Mouse (Mus musculus): ENCODE results near the gene Olfr397. TPM values are rescaled to one million over a fixed set of nuclear protein-coding genes. Genes with fewer than 3 reads are reported as not detected.

The Olfr397 gene
- polyA plus RNA-seq (2012; fragmentation: generic; extraction: Trizol): not detected

DNA sequence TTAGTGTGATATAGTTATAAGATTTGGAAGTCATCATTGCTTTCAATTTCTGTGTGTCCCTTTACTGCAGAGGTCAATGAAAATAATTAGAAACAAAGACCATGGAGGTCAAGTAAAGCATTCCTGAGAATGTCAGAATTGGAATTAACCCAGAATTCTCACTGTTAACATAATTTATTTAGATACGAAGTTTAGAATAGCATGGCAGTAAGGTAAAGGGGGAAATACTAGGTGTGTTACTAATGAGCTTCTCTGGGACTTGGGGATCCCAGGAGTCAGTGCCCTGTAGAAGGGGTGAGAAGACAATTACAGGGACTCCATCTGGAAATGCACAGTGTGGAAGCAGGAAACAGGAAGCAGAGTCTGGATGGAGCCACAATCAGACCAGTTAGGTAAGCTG, at the start of gene Olfr397:
Gene Olfr397, plus strand, starts transcription at position 301 of the 400 bp plus-strand sequence.

GRCm38 (mm10) chr11:73936377-73936776, 24.2 kb upstream of the Olfr397 start, which contains the start of gene Olfr23:
Gene Olfr23 (plus strand): TSS chr11:73936677.

DNA sequence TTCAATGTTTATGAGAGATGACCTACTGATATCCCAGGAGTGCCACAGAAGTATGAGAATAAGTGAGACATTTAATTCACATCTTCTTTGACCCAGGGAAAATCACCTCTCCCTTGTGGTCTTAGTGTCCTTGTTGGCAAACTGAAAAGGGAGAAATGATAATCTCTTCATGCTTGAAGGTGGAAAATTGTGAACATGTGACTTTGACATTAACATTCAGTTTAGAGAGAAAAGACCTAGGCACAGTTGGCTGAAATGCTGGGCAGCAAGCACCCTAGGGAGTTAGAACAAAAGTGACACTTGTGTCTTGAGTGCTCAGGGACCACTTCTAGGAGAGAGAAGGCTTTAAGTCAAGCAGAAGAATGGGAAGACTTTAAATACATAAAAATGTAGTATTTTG, 29.7 kb downstream of the Olfr397 start, which contains the start of gene Olfr398:
Gene Olfr398, minus strand, starts transcription at position 101 of the 400 bp plus-strand sequence.

Other genes with a start within 250 kb of the Olfr397 start
- gene Olfr389, start 180.1 kb upstream of the Olfr397 start, polyA plus RNA-seq (2012; fragmentation: generic; extraction: Trizol): not detected
- gene Olfr390, start 177.9 kb upstream of the Olfr397 start, polyA plus RNA-seq (2012; fragmentation: generic; extraction: Trizol): not detected
- gene Olfr391-ps, start 157.8 kb upstream of the Olfr397 start, polyA plus RNA-seq (2012; fragmentation: generic; extraction: Trizol): not detected
- not detected for gene Olfr392, start 143.8 kb upstream of the Olfr397 start, polyA plus RNA-seq (2012; fragmentation: generic; extraction: Trizol)
- gene Olfr393, start 109.4 kb upstream of the Olfr397 start, polyA plus RNA-seq (2012; fragmentation: generic; extraction: Trizol): not detected
- not detected for gene Olfr394, start 70.0 kb upstream of the Olfr397 start, polyA plus RNA-seq (2012; fragmentation: generic; extraction: Trizol)
- gene Olfr395, start 51.5 kb upstream of the Olfr397 start, polyA plus RNA-seq (2012; fragmentation: generic; extraction: Trizol): not detected
- not detected for gene Olfr23, start 24.1 kb upstream of the Olfr397 start, polyA plus RNA-seq (2012; fragmentation: generic; extraction: Trizol)
- not detected for gene Olfr398, start 29.6 kb downstream of the Olfr397 start, polyA plus RNA-seq (2012; fragmentation: generic; extraction: Trizol)
- gene Olfr139, start 95.7 kb downstream of the Olfr397 start, polyA plus RNA-seq (2012; fragmentation: generic; extraction: Trizol): not detected
- not detected for gene Olfr399, start 95.8 kb downstream of the Olfr397 start, polyA plus RNA-seq (2012; fragmentation: generic; extraction: Trizol)
- not detected for gene Zfp616, start 109.1 kb downstream of the Olfr397 start, polyA plus RNA-seq (2012; fragmentation: generic; extraction: Trizol)
- gene Olfr401, start 152.9 kb downstream of the Olfr397 start, polyA plus RNA-seq (2012; fragmentation: generic; extraction: Trizol): not detected
- not detected for gene Olfr402, start 192.7 kb downstream of the Olfr397 start, polyA plus RNA-seq (2012; fragmentation: generic; extraction: Trizol)
- gene Olfr403, start 225.4 kb downstream of the Olfr397 start, polyA plus RNA-seq (2012; fragmentation: generic; extraction: Trizol): not detected